Mouse (Mus musculus): ENCODE data around the gene Prickle1. TPM values are rescaled to one million over a fixed set of nuclear protein-coding genes. Genes with fewer than 3 reads are reported as not detected.

The Prickle1 gene
- polyA plus RNA-seq, 1 experiment from 2014 or later = 8.0 TPM

DNA sequence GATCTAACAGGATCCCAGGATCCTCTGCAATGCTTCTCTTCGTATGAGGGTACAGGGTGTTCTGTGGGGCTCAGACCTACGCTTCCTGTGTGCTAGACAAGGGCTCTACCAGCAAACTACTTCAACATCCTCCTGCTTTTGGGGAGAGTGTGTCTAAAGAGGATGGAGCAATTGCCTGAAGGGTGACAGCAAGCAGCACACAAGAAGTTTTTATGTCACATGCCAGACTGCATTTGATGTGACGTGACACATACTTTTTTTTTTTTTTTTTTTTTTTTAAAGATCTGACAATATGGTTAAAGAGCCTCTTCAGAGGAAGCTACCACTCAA lies 65.0 kb downstream of the Prickle1 start:
- Histone ChIP-seq H3K27ac (no peak overlapping the region), H3K9me3 (no peaks in the 10 kb centered on the region), H3K36me3 (no peaks in the 10 kb centered on the region), H3K9ac (replicated peaks) (no peak overlapping the region), H3K27me3 (no peaks in the 10 kb centered on the region), H3K4me3 (replicated peaks) (no peak overlapping the region), H3K4me2 (replicated peaks) (no peak overlapping the region), H3K4me1 (replicated peaks) (no peaks in the 10 kb centered on the region)
- WGBS = 75% methylated on average over 3 of the region's 3 CpGs
- no peak for ATAC-seq

DNA sequence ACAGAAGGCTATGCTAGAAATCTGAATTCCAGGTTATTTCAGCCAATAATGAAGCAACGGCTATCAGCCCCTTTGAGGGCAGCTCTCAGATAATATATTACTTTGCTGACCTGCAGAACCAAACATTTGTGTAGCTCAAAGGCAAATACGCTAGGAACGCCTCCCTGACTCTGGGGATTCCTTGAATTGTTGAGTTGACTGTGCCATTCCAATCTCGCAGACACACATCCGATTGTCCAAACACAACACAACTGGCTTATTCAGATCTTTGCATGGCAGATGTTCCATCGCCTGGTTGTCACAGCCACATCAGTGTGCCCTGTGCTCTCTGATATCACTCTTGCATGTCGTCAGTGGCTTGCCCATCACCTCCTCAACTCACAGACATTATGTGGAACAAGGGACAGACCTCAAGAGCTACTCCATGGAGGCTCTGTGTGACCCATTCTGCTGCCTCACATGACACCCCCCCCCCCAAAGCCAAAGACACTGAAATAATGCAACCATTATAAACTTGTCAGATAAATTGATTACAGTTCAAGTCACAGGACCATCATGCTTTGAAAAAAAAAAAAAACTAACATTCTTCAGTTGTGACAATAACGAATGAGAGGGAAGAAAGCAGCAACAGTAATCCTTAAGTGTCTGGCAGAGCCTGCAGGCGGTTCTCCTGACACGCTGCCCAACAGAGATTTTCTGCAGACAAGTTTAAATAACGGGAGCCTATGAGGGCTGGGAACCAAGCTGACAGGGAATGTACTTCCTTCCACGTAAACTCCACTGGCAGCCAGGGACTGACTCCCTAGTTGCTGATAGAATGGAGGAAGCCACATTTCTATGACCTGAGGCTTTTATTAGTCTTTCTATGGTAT lies 65.6 kb downstream of the Prickle1 start:
- WGBS = 69% methylated on average over 12 of the region's 12 CpGs
- Histone ChIP-seq H3K9ac (replicated peaks) (no peak overlapping the region), H3K9me3 (no peaks in the 10 kb centered on the region), H3K36me3 (no peaks in the 10 kb centered on the region), H3K4me1 (replicated peaks) (no peaks in the 10 kb centered on the region), H3K27me3 (no peaks in the 10 kb centered on the region), H3K27ac (no peak overlapping the region), H3K4me2 (replicated peaks) (no peak overlapping the region), H3K4me3 (replicated peaks) (no peak overlapping the region)
- no peak for ATAC-seq

GRCm38 (mm10) chr15:93525305-93525917 lies 70.3 kb downstream of the Prickle1 start:
- peaks cover 25% of the 10 kb centered on the region for H3K27me3 ChIP-seq
- no peak overlapping the region for H3K4me2 ChIP-seq (replicated peaks)
- H3K9ac ChIP-seq (replicated peaks) = no peak overlapping the region
- H3K4me3 ChIP-seq (replicated peaks) = no peak overlapping the region
- no peak for ATAC-seq
- H3K36me3 ChIP-seq = no peaks in the 10 kb centered on the region
- 84% methylated on average over 5 of the region's 5 CpGs for WGBS
- no peaks in the 10 kb centered on the region for H3K4me1 ChIP-seq (replicated peaks)
- H3K9me3 ChIP-seq = no peaks in the 10 kb centered on the region
- no peak overlapping the region for H3K27ac ChIP-seq

DNA sequence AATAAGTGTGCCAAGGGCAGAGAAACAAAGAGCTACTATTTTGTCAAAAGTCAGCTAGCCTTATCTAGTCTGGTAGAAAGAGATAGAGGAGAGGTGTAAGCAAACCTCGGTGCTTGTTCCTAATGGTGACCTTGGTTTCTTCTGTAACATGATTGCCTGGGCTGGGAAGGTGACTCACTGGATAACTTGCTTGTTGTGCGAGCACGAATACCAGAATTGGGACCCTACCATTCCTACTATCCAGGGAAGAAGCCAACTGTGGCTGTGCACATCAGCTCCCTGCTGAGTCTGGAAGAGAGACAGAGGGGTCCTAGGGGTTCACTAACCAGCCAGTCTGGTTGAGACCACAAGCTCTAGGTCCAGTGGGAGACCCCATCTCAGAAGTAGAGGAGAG lies 73.9 kb downstream of the Prickle1 start:
- ATAC-seq = no peak
- no peaks in the 10 kb centered on the region for H3K9me3 ChIP-seq
- WGBS = 59% methylated on average over 3 of the region's 3 CpGs

DNA sequence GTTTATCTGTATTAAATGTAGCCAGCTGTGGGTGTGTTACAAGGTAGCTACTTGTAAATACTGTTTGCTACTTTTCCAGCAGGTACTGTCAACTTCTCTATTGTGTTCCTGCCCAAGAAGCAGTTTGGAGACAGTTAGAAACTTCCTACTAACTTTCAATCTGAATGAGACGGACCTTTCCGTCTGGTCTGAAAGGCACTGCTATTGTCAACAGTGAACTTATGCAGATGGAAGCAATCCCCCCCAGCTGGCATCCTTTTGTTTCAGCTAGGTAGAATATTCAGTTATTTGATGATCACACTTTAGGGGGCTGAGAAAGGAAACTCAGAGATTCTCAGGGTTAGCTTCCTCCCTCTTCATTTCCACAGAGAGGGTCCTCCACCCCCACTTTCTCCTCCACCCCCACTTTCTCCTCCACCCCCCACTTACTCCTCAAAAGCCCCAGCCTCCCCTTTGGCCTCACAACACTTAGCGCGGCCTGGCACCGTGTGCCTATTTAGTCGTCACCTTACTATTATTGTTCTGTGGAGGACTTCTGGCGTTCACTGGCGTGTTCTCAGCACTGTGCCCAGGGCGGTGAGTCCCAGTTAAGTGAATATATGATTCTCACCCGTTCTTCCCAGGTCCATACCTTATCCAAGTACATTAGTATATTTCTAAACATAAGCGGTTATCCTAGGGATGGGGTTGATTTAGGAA lies 74.5 kb downstream of the Prickle1 start:
- no peaks in the 10 kb centered on the region for H3K9me3 ChIP-seq
- H3K4me1 ChIP-seq (replicated peaks) = peaks cover 24% of the 10 kb centered on the region
- H3K27me3 ChIP-seq = peaks cover 55% of the 10 kb centered on the region
- no peak overlapping the region for H3K27ac ChIP-seq
- 27% methylated on average over 11 of the region's 11 CpGs for WGBS
- no peaks in the 10 kb centered on the region for H3K36me3 ChIP-seq
- no peak for ATAC-seq
- no peak overlapping the region for H3K4me2 ChIP-seq (replicated peaks)
- no peak overlapping the region for H3K4me3 ChIP-seq (replicated peaks)
- no peak overlapping the region for H3K9ac ChIP-seq (replicated peaks)

More for the DNA sequence above, 73.9 kb downstream of the Prickle1 start:
- Histone ChIP-seq H3K4me2 (replicated peaks) (no peak overlapping the region), H3K27me3 (peaks cover 55% of the 10 kb centered on the region), H3K36me3 (no peaks in the 10 kb centered on the region), H3K4me1 (replicated peaks) (peaks cover 24% of the 10 kb centered on the region), H3K4me3 (replicated peaks) (no peak overlapping the region), H3K9ac (replicated peaks) (no peak overlapping the region), H3K27ac (no peak overlapping the region)

GRCm38 (mm10) chr15:93519836-93520826 lies 75.6 kb downstream of the Prickle1 start:
- peaks cover 65% of the 10 kb centered on the region for H3K27me3 ChIP-seq

GRCm38 (mm10) chr15:93518941-93519835 lies 76.5 kb downstream of the Prickle1 start:
- Histone ChIP-seq H3K27ac (peak overlapping the region; percentile 40; the same call in 1 of the 2 replicates), H3K27me3 (peaks cover 71% of the 10 kb centered on the region), H3K36me3 (no peaks in the 10 kb centered on the region), H3K4me1 (replicated peaks) (peaks cover 24% of the 10 kb centered on the region), H3K4me2 (replicated peaks) (peak overlapping the region; percentile 97), H3K4me3 (replicated peaks) (peak overlapping the region; percentile 74), H3K9me3 (no peaks in the 10 kb centered on the region), H3K9ac (replicated peaks) (peak overlapping the region; percentile 74)
- WGBS = under 1% methylated on average over 85 of the region's 85 CpGs
- peak; percentile 92 for ATAC-seq

More at GRCm38 (mm10) chr15:93519836-93520826, 75.6 kb downstream of the Prickle1 start:
- 7% methylated on average over 17 of the region's 17 CpGs for WGBS
- no peaks in the 10 kb centered on the region for H3K9me3 ChIP-seq
- peak overlapping the region; percentile 74; the same call in 1 of the 2 replicates for H3K9ac ChIP-seq (replicated peaks)
- H3K36me3 ChIP-seq = no peaks in the 10 kb centered on the region
- peak overlapping the region; percentile 40; the same call in 1 of the 2 replicates for H3K27ac ChIP-seq
- H3K4me3 ChIP-seq (replicated peaks) = peak overlapping the region; percentile 74
- no peak for ATAC-seq
- H3K4me1 ChIP-seq (replicated peaks) = peaks cover 24% of the 10 kb centered on the region
- H3K4me2 ChIP-seq (replicated peaks) = peak overlapping the region; percentile 97

DNA sequence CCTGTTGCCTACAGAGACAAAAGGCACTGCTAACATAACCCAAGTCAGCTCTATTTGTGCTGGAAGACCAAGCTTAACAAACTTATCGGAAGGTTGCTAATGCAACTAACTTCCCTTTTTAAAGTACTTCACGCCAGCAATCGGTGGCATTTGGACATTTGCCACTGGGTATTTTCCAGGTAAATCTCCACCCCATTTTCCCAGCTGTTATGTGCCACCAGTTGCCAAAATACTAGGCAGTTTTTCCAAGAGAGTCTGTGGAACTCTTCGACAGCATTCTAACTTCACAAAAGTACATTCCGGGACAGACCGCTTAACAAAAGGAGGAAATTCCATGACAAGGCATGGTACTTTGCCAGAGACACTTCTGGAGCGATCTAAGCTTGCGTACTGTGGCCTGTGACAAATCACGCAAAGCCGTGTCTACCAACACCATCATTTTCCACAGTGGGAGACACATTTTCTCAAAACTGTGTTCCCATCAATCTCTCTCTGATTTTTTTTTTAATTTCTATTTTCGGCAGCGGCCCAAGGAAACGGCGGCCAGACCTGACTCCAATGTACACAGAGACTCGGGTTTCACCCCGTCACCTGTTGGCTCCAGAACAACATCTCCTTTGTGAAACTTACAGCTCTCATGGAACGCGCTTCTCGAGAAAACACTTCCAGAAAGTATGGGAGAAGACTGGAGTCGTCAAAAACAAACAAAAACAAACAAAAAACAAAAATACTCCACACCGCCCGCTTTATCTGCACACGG lies 77.4 kb downstream of the Prickle1 start:
- Histone ChIP-seq H3K27ac (no peak overlapping the region), H3K9me3 (no peaks in the 10 kb centered on the region)

DNA sequence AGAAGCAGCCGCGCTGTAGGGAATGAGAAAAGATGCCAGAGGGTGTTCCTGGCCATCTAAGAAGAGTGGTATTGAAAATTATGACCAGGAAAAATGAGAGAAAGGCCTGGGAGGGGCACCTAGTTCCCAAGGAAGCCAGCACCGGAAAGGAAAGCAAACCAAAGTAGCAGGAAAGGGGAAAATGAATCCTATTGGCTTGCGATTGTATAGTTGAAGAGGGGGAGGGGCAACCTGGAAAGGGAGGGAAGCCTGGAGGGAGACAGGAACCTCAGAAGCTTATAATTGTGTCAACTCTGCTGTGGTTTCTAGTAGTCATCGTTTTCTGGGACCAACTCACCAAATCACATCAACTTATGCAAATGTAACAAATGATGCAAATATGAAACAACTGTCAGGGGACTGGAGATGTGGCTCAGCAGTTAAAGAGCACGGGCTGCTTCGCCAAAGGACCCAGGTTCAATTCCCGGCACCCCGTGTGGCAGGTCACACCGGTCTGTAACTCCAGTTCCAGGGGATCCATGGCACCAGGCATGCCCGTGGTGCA lies 78.6 kb downstream of the Prickle1 start:
- no peak overlapping the region for H3K27ac ChIP-seq
- H3K4me3 ChIP-seq (replicated peaks) = no peak overlapping the region
- H3K27me3 ChIP-seq = peaks cover 62% of the 10 kb centered on the region
- peaks cover 30% of the 10 kb centered on the region for H3K4me1 ChIP-seq (replicated peaks)
- H3K4me2 ChIP-seq (replicated peaks) = no peak overlapping the region
- H3K9ac ChIP-seq (replicated peaks) = no peak overlapping the region
- ATAC-seq = no peak
- H3K9me3 ChIP-seq = no peaks in the 10 kb centered on the region
- no peaks in the 10 kb centered on the region for H3K36me3 ChIP-seq
- 73% methylated on average over 11 of the region's 11 CpGs for WGBS

More for the DNA sequence above, 77.4 kb downstream of the Prickle1 start:
- Histone ChIP-seq H3K36me3 (no peaks in the 10 kb centered on the region), H3K9ac (replicated peaks) (peak overlapping the region; percentile 74), H3K4me2 (replicated peaks) (peak overlapping the region; percentile 97), H3K4me3 (replicated peaks) (peak overlapping the region; percentile 74), H3K27me3 (peaks cover 71% of the 10 kb centered on the region), H3K4me1 (replicated peaks) (peaks cover 24% of the 10 kb centered on the region)
- WGBS = 4% methylated on average over 23 of the region's 23 CpGs
- ATAC-seq = no peak

- peaks cover 39% of the 10 kb centered on the region for H3K4me1 ChIP-seq (replicated peaks)
- no peak overlapping the region for H3K4me3 ChIP-seq (replicated peaks)
- no peaks in the 10 kb centered on the region for H3K9me3 ChIP-seq
- peaks cover 45% of the 10 kb centered on the region for H3K27me3 ChIP-seq
- H3K9ac ChIP-seq (replicated peaks) = no peak overlapping the region
- 82% methylated on average over 9 of the region's 9 CpGs for WGBS
- H3K4me2 ChIP-seq (replicated peaks) = no peak overlapping the region
- H3K36me3 ChIP-seq = no peaks in the 10 kb centered on the region
- no peak overlapping the region for H3K27ac ChIP-seq
- ATAC-seq = no peak
These were observed 80.4 kb downstream of the Prickle1 start for GRCm38 (mm10) chr15:93515316-93515715.
